Mouse (Mus musculus) c-Kit-positive CD71-positive TER-119-positive erythroid progenitor cells, embryonic 14.5 days (primary cell): ENCODE data around the gene Gpr156.
"Not testable (repeated sequence)": the region's sequence is repeated elsewhere in the genome, so short reads cannot be mapped to it uniquely, and the experiment has no call there.

Source experiments
- DNase-seq: peaks from one replicate; pipeline ENCODE4 v3.0.0-alpha.2; 2013; ENCODE audit warnings: low spot score

Gpr156 gene

DNA sequence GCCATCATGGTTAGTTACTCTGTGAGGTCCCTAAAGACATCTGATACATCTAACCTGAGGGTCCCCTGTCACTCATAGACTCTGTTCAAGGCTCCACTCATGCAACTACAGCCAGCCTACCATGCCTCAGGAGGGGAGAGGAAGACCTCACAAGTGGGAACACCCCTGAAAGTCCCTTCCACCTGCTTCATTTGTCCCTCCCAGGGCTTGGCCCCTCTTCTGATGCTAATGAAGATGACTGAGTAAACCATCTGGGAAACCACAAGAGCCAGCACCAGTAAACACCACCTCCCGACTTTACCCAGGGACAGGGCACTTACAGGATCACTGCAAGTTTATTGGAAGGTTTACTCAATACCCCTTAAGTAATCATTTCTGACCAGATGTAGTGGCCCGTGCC is 85.5 kb downstream of the Gpr156 start:
- no peak for DNase-seq

DNA sequence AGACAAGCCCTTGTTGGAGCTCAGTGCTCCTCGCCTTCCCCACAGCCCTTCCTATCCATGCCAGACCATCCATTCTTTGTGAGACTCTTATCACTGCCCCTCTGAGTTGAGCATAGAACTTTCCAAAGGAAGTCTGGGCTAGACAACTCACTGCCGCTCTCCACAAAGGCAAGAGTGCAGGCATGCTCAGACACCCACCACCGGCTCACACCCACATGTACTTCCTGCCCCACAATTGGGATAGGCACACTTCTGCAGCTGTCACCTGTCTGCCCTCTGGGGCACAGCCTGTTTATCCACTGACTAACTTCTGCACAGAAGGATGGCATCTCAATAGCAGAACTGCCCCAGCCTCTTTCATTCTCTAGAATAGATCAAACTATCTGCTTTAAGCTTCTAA is 86.2 kb downstream of the Gpr156 start:
- no peak for DNase-seq

DNA sequence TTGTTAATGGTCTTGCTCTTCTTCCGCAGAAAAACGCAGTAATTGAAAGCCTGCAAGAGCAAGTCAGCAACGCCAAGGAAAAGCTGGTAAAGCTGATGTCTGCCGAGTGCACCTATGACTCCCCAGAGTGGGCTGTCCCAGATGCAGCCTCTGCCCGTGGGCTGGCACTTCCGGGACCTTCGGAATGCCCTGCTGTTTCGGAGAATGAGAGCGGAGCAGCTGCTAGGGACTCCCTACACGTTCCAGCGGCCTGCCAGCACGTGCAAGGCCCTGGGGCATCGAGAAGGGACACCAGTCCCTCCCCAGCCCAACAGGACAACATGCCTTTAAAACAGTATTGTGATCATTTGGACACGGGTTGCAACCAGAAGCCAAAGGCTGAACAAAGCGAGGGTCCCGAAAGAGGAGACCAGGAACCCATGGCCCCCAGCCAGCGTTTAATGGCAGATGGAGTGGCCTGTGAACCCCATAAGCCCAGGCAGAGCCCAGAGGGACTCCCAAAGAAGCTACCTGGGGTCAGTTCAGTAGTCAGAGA is 88.3 kb downstream of the Gpr156 start:
- DNase-seq: no peak

DNA sequence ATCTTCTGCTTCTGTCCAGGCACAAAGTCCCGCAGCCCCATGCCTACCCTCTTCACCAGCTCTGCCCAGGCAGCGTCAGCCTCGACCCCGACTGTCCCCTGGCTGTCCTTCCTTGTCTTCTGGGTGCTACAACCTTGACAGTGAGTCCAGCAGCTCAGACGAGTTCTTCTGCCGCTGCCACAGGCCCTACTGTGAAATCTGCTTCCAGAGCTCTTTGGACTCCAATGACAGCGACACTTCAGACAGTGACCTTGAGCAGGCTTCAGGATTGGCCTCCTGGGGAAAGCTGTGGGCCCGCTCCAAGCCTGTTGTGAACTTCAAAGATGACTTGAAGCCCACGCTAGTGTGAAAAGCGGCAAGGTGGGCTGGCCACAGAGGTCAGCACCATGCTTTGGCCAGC is 89.2 kb downstream of the Gpr156 start:
- no peak for DNase-seq

DNA sequence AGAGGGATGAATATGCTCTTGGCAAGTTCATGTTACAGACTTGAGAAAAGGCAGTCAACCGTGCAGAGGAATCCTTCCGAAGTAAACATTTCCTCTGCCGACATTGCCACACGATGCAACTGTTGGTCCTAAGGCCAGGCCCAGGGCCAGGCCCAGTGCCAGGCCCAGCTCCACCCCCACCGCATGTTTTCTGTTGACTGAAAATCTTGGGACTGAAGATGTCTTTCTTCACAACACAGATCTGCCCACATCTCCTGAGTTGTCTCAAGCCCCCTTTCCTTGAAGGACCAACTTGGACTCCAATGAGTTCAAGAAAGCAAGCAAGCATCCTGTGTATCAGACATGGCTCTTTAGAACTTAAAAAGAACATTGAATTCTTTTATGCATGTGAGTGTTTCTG is 92.1 kb downstream of the Gpr156 start:
- DNase-seq: no peak

DNA sequence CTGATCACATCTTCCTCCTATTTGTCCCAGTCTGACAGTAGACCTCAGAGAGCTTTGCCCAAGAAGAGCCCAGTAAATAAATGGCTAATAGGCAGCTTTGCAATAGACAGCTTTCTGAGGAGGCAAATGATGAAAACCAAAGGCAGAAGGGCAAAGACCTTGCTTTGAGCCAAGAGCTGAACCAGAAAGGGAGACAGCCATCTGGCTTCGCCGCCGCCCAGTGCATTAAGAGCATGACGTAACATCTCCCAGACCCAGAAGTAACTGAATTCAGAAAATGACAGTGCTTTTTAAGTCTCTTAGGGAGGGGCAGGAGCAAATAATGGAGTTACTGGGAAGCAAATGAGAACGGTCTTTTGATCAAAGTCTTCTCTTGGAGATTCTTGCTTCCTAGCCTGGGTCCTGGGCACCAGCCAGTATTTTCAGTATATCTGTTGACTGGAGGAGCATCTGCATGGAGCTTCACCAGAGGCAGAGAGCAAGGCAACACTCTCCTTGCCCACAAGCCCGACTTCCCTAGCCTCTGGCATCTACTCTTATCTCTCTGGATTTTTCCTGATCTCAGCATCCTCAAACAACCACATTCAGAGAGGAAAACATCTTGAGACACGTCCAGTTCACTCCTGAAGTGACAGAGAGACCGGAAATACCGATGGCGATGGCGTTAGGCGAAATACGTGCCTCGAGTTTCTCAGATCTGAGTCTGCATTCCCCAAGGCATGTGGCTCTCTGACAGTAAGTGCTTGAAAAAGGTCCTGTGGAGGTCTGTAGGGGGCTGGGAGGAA is 92.9 kb downstream of the Gpr156 start:
- DNase-seq: no peak

DNA sequence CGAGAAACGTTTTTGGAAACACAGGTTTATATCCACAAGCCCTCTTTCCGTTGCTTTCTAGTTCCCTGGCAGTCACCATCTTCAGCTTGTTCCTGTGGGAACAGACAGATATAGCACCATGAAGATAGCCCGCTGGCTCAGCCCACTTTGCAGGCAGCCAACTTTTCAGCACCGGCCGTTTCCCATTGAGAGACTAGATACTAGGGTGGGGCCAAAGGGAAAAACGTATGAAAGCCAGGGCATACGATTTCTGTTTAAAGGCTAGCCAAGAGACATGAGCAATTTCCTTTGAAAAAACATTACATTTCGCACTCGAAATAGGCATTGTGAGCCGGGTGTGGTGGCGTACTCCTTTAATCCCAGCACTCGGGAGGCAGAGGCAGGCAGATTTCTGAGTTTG is 95.2 kb downstream of the Gpr156 start:
- no peak for DNase-seq

DNA sequence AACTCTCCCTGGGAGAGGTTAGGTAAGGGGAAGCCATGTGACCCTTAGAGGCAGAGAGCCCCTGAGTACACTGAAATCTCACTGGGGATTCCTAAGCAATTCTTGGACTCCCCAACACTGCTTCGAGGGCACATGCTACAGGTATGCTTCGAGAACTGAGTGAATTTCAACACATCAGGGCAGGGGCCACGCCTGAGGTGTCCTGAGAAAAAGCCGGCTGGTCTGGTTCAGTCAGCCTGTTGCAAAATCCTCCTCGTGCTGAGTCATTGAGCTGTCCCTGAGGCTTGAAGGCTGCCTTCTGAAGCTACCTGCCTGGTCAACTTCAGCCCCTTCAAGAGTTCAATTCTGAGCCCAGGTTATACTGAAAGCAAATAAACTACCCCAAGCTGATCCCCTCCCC is 96.1 kb downstream of the Gpr156 start:
- DNase-seq: no peak

DNA sequence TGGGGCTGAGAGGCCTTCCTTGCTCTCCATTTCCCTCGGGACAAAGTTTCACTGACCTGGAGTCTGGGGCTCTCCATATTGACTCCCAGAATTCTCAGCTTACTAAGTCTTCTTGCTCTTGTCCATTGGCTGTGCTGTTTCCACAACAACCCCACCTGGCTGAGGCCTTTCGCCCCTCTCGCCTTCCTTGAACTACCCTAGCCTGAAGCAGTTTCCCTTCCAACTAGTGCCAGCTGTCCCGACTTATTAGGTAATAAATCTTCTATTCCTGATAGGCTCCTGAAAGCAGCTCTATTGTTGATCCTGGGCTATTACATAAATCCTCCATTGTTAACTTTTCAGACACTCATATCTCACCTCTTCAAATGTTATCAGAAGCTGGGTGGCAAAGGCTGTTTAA is 96.6 kb downstream of the Gpr156 start:
- DNase-seq: no peak

DNA sequence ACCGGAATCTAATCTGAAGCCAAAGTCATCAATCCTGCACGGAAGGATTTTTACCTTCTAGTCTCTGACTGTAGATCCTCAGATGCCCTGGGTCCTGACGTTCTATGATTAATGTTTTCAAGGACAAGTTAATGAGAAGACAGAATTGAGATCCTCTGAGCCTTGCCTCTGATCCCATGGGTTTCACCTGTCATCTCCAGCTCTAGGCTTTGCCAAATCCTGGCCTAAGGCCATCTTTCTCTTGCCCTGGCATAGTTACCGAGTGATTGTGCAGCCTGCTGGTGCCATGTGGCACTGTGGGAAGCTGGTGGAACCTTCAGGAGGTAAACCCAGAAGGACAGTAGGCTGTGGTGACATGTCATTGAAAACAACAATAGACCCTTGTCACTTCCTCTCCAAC is 98.7 kb downstream of the Gpr156 start:
- no peak for DNase-seq

DNA sequence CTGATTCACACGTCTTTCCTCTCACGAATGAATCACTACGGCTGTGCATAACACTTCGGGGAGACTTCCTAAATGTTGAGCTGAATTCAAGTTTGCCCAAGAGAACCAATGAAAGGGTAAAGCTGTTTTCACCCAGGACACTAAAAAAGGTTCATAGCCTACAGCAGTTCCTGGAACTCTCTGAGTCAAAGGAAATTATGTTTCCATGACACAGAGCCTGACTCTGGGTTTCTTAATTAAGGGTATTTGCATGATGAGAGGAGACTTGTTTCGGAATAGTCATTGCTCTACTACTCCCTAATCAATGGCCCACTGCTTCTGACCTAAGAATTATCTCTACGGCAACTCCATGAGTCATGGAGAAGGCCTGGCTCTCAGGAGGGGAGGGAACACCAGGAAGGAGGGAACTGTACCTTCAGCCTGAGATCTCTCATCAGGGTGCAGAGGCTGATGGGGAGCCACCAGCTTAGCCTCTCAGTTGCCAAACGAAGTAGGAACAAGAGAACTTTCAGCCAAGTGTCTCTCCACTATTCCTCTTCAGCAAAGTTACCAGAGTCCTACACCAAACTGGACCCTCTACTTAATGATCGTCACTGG is 100.7 kb downstream of the Gpr156 start:
- no peak for DNase-seq

DNA sequence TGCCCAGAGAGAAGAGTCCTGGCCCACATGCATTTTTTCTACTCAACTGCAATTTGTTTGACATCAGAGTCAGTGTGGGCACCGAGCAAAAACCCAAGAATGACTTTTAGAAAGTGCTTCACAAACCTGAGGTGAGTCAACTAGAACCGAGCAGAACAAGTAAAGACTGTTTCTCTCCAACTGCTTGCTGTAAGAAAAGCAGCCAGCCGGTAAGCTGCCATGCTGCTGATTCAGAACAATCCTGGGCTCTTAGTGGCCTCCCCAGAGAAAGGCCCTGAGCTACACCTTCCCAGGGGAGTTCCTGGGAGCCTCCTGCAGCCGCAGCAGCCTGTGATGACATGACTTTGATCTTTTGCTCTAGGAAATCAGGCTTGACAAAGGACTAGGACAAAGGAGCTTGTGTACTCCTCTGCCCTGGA is 101.7 kb downstream of the Gpr156 start:
- no peak for DNase-seq

DNA sequence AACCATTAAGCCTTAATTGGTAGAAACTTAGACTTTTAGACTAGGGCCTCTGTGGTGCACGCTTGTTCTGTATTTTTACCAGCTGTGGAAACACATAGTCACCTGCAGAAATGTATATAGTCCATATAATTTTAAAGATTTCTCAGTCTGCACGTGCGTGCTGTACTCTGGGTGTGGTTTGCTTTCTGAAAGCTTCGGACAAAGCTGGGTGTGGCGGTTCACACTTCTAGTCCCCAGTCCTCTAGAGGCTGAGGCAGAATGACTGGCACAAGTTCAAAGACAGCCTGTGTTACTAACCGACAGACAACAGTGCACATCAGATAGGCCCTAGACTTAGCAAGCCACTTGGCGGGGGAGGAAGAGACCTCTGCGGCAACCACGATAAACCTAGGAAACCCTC is 116.3 kb downstream of the Gpr156 start:
- DNase-seq: no peak

DNA sequence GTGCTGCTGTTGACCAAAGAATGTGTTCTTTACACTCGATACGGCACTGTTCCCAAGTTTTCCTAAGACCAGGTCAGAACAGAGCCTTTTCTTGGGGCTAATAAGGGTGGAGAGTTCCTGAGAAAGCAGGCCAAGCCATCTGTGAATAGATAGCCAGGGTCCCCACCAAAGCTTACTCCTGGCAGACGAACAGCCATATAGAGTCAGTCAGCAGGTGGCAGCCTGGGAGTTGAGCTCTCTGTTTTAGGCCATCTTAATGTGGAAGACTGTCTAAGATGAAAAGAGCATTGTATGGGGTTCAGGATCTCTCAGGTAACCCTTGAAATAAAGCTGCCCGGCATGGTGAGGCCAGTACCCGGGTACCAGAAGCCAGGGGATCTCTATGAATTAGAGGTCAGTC is 116.8 kb downstream of the Gpr156 start:
- DNase-seq: no peak

DNA sequence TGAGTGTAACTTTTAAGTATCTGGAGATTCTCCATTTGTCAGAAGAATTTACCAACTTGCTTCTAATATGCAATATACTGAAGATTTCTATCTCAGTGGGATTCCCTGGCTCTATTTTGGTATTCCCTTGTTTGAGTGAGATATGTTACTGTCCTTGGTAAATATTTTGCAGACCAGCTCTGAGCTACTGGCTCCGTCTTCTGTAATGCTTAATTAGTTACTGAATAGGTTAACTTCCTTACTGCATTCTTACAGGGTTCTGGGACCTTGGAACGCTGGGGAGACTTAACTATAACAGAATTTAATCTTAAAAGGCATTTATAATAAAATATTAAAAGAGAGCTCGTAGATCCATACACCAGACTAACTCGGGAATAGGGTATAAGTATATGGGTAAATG is 121.8 kb downstream of the Gpr156 start:
- not testable (repeated sequence) for DNase-seq

DNA sequence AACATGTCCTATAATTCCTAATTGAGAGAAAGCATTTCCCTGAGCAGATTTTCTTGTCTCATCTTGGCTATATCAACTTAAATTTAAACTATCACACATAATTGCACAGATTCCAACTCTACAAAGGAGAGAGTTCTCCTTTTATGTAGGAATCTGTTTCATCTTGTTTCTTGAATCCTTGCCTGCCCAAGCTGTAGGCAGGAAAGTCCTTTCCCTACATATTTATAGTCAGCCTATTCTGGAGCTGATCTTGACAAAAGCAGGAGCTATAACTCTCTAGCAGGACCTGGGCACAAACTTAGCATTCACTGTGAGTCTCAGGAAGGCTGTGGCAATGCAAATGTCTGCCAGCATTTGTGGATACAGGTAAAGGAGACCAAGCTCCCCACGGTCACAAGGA is 125.9 kb downstream of the Gpr156 start:
- no peak for DNase-seq

DNA sequence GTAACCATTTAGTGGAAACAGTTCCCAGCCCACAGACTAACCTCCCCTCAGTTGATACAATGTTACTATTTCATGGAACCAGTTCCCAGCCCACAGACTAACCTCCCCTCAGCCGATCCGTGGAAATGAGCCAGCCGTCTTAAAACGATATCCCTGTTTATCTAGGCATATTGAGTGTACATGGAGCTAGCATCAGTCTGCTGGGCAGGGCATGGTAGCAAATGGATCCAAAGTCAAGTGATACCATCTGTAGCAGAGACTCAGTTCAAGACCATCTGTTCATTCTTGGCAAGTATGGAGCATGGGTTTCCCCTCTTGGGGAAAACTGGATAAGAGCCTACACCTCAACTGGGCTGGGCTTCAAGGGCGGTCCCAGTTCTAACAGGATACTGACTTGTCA is 128.3 kb downstream of the Gpr156 start:
- no peak for DNase-seq

DNA sequence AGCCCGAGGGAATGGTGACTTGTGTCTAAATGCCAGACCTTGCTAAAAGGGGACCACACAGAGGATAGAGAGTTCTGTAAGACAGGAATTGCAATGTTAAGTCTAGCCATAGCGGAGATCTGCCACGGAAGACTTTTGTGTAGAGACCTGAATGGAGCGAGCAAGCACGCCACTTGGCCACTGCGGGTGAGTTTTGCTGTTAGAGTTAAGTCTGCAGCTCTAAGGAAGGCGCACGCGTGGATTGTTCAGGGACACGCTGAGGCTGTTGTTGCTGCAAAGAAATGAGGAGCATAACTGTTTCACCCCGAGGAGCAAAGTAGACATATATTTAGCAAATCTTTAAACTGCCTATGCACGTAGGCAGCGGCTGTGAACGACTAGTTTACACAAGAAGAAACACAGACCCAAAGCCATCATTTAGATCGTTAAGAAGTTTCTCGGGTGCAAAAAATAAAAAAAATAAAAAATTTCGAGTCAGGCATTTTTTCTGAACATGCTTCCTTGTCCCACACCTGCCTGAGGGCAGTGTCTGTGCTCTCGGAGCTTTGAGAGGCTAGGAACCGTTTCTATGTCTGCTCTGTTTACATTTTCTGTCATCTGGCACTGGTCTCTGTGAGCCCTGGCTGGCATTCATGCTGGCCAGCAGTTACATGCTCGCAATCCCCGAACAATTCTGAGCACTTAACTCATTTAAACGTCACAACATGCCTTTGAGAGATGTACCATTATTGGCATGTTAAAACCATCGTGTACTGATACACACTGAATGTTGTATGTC is 131.7 kb downstream of the Gpr156 start:
- DNase-seq: no peak
